Mouse (Mus musculus) frontal cortex, adult (tissue): ENCODE measurements at regions not wholly inside any gene's neighbourhood (a gene's known extent, or its start where the extent isn't known, plus 50 kb on each side); places are given as distances from the start of the nearest gene placed in this dataset.
A peak's percentile ranks its signal among the peaks of the same experiment; 100 is the strongest.

ENCODE experiments used
- ATAC-seq: cut with Nextera tagmentation; 2 replicates; pipeline ENCODE4 v1.9.2; 2017; ENCODE audit warnings: mild to moderate bottlenecking, moderate library complexity, mixed read lengths; ENCODE audit not compliant: low TSS enrichment

DNA sequence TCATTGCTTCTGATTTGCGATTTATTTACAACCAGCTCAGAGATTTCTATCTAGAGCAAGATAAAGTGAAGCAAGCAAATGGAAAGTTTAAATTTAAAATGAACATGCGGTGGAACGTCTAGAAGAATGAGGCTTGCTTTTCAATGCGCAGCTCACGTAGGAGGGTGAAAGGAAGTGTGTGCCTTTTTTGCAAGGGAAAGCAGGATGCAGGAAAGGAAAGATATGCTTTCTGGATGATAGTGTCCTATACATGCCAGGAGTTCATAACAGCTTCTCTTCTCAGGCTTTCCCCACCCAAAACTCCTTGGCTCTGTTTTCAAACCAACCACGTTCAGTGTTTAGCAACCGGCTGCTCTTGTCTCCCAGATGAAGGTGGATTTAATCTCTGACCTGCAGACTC lies 132.9 kb upstream of the Nlgn1 start:
- peak; percentile 99 for ATAC-seq

DNA sequence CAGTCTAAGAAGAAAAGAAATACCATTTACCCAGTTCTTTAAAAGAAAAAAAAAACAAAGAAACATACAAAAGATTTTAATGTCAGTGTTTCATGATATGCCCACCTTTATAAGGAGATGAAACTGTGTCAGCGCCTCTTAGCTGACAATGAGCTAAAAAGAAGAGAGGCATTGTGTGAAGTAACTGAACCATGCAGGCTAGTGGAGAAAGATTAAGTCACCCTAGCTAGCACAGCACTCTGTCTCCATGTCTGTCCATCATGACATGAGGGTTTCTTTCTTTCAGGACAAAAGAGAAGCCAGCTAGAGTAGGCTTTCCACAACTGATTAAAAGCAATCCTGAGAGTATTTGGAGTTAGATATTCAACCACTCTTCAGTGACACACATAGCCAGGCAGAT lies 122.7 kb upstream of the Nlgn1 start:
- ATAC-seq = no peak

DNA sequence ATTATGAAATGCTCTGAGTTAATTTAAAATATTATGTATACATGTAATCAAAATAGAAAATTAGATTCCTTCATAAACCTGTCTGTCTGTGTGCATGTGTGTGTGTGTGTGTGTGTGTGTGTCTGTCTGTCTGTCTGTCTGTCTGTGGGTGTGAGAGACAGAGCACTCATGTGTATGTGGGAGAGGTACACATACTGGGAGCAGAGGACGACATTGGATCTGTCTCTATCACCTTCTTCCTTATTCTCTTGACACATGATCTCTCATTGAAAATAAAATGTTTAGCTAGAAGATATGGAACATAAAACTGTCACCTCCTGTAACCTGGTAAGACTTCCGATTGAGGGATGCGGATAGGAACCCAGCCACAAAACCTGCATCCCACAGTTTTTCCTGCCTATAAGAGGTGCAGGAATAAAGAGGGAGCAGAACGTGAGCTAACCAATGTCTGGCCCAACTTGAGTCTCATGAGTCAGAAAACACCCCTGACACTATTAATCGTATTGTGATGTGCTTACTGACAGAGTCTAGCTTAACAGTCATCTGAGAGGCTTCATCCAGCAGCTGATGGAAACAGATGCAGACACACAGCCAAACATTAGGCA lies 105.6 kb upstream of the Nlgn1 start:
- ATAC-seq = no peak
